Mouse (Mus musculus): ENCODE data around the gene Cped1. TPM values are rescaled to one million over a fixed set of nuclear protein-coding genes. Genes with fewer than 3 reads are reported as not detected.

Cped1 gene
- total RNA-seq (2021), result 10 to 100 TPM; 18.0 to 22.8 TPM

GRCm38 (mm10) chr6:21985732-21986540 lies at the start of gene Cped1:
Gene Cped1, plus strand, starts transcription at chr6:21985916.
- intact Hi-C loops (cut with DNase I), result loop anchor here (1.0 to 2.0 kb wide), 4 partner anchors 15 to 85 kb away; no protein-coding TSS in a partner anchor
- DNase-seq (ENCODE audit: low spot score), result peak; percentile 64

- intact Hi-C loops (cut with DNase I), result no loop called here
- DNase-seq (ENCODE audit: low spot score), result no peak
Measured at GRCm38 (mm10) chr6:21937981-21938635, 47.6 kb upstream of the Cped1 start.

- intact Hi-C loops (cut with DNase I), result no loop called here
Measured at GRCm38 (mm10) chr6:21949226-21949731, 36.4 kb upstream of the Cped1 start, which contains the start of gene Ing3. Gene Ing3, plus strand, starts transcription at chr6:21949571.

GRCm38 (mm10) chr6:21949771-21950448 lies 35.8 kb upstream of the Cped1 start:
- DNase-seq (ENCODE audit: low spot score), result peak; percentile 92
- intact Hi-C loops (cut with DNase I), result loop anchor here (2.0 kb wide), 2 partner anchors 99 to 155 kb away; no protein-coding TSS in a partner anchor

More at GRCm38 (mm10) chr6:21949226-21949731, 36.4 kb upstream of the Cped1 start, which contains the start of gene Ing3:
- peak; percentile 97 for DNase-seq (ENCODE audit: low spot score)

GRCm38 (mm10) chr6:21950676-21951075 lies 35.0 kb upstream of the Cped1 start:
- intact Hi-C loops (cut with DNase I), result loop anchor here (2.0 kb wide), 2 partner anchors 100 to 156 kb away; no protein-coding TSS in a partner anchor
- DNase-seq (ENCODE audit: low spot score), result no peak

GRCm38 (mm10) chr6:21955468-21955867 lies 30.2 kb upstream of the Cped1 start:
- intact Hi-C loops (cut with DNase I), result no loop called here
- no peak for DNase-seq (ENCODE audit: low spot score)

- intact Hi-C loops (cut with DNase I), result no loop called here
- no peak for DNase-seq (ENCODE audit: low spot score)
Measured at GRCm38 (mm10) chr6:21958922-21959321, 26.8 kb upstream of the Cped1 start.

GRCm38 (mm10) chr6:21959909-21960308 lies 25.8 kb upstream of the Cped1 start:
- intact Hi-C loops (cut with DNase I), result no loop called here
- no peak for DNase-seq (ENCODE audit: low spot score)

GRCm38 (mm10) chr6:21977532-21977931 lies 8.2 kb upstream of the Cped1 start:
- DNase-seq (ENCODE audit: low spot score), result no peak
- intact Hi-C loops (cut with DNase I), result no loop called here

GRCm38 (mm10) chr6:21981114-21981513 lies 4.6 kb upstream of the Cped1 start:
- intact Hi-C loops (cut with DNase I), result loop anchor here (5.0 kb wide), 2 partner anchors 106 to 189 kb away; no protein-coding TSS in a partner anchor
- no peak for DNase-seq (ENCODE audit: low spot score)

GRCm38 (mm10) chr6:21984990-21985731 lies 555 bp upstream of the Cped1 start:
- no peak for DNase-seq (ENCODE audit: low spot score)
- intact Hi-C loops (cut with DNase I), result loop anchor here (1.0 to 5.0 kb wide), 4 partner anchors 54 to 193 kb away; no protein-coding TSS in a partner anchor

- no peak for DNase-seq (ENCODE audit: low spot score)
- intact Hi-C loops (cut with DNase I), result loop anchor here (1.0 to 2.0 kb wide), 2 partner anchors 14 to 33 kb away; no protein-coding TSS in a partner anchor
Measured at GRCm38 (mm10) chr6:21986660-21987331, 1.1 kb downstream of the Cped1 start.

- intact Hi-C loops (cut with DNase I), result loop anchor here (2.0 kb wide), 1 partner anchor 13 kb away; no protein-coding TSS in a partner anchor
- no peak for DNase-seq (ENCODE audit: low spot score)
Measured at GRCm38 (mm10) chr6:21987554-21987953, 1.8 kb downstream of the Cped1 start.

GRCm38 (mm10) chr6:21988296-21988695 lies 2.6 kb downstream of the Cped1 start:
- intact Hi-C loops (cut with DNase I), result no loop called here
- no peak for DNase-seq (ENCODE audit: low spot score)

- DNase-seq (ENCODE audit: low spot score), result no peak
- intact Hi-C loops (cut with DNase I), result no loop called here
Measured at GRCm38 (mm10) chr6:21989081-21989480, 3.4 kb downstream of the Cped1 start.

GRCm38 (mm10) chr6:21990181-21991135 lies 4.7 kb downstream of the Cped1 start:
- DNase-seq (ENCODE audit: low spot score), result peak; percentile 24
- intact Hi-C loops (cut with DNase I), result no loop called here

GRCm38 (mm10) chr6:21991151-21991550 lies 5.4 kb downstream of the Cped1 start:
- intact Hi-C loops (cut with DNase I), result no loop called here
- no peak for DNase-seq (ENCODE audit: low spot score)
